Mouse (Mus musculus) heart, adult 2 months (tissue): ENCODE results near the gene Limk2.

Source experiments
- CTCF ChIP-seq: fragments of 200-600 bp; IDR thresholded peaks from 2 replicates; pipeline ENCODE4 v1.8.1; 2022; ENCODE audit warnings: antibody characterized with exemption, mild to moderate bottlenecking, moderate library complexity
- POLR2A ChIP-seq: fragments of 200-500 bp; IDR thresholded peaks from 2 replicates; pipeline ENCODE4 v1.6.1; 2011; ENCODE audit warnings: mild to moderate bottlenecking, low read depth, low read length, control low read depth; ENCODE audit not compliant: insufficient read depth

DNA sequence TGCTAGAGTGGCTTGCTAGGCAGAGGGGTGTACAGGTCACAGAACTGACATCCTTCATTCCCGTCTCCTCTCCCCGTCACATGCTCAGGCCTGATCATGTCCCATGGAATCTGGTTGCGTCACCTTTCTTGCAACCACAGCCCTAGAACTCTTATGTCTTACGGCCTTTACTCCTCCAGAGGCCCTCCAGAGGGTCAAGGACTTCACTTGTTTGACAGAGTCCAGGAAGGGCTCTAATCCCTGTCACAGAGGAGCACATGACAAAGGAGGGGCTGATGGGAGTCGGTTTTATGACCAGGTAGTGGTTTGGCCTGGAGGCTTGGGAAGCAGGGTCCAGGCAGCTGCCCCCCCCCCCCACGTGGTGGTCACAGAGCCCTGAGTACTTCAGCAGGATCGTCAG lies 40.0 kb downstream of the Limk2 start:
- TF ChIP-seq POLR2A (no peak), CTCF (no peak)
